Mouse (Mus musculus): ENCODE data around the gene Rpl27a.

Gene Rpl27a

DNA sequence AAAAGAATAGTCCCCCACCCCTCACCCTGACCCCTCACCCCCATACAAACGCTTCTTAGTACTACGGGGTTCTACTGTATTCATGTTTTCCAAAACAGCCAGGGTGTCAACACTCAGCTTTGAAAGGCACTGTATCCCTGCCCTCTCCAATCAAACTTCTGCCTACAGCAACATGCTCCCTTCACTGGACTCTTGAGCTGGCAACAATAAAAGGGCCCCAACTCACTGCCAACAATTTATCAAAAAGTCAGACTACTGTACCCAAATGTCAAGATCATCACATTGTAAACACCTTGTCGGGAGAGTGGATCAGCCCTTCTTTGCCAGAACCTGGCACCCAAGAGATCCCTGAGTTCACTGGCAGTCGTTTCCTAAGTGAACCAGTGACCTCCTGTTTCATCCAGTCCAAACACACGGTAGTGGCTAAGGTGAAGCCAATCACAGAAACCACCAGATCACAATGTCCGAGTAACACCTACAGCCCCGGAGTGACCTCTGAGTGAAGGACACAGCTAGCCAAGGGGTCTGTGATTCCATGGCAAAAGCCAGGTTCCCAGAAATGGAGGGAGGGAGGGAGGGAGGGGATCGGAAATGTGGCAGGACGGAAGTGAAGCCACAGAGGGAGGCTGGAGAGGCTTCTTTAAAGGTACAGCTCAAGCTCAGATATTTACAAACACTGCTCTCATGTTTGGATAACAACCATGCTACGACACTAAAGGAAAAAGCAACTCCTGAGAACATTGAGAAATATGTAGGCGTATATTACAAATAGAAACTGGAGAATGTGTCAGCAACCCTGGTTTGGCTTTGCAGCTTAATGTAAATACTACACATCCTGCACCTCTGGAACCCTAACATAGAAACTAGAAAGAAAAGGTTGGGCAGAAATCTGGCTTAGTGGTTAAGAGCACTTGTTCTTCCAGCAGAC, 48.2 kb downstream of the Rpl27a start:
- DNase-seq: no peak

DNA sequence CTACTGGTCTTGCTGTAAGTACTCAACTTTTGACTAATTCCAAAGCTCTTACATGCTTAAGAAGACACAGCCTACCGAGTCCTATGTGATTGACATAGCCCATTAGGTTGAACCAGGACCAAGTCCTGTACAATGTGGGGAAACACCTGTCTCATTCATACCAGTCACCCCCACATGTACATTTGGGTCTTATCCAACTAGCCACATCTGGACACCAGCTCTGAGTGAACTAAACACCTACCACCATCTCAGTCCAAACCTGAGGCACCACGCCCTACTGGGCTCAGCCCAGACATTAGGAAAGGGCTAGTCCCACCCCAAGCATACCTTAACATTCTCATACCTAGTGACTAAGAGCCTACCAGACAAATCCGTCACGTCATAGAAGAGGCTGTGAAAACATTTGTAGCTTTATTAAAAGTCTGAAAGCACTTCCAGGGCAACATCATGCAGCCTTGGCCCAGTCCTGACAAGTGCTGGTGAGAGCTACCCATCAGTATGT, 49.5 kb downstream of the Rpl27a start:
- no peak for DNase-seq
